Mouse (Mus musculus): ENCODE results near the gene Zscan21. TPM values are rescaled to one million over a fixed set of nuclear protein-coding genes. Genes with fewer than 3 reads are reported as not detected.

Gene Zscan21
- total RNA-seq (2023) = 10 to 100 TPM; 13.3 to 18.2 TPM

DNA sequence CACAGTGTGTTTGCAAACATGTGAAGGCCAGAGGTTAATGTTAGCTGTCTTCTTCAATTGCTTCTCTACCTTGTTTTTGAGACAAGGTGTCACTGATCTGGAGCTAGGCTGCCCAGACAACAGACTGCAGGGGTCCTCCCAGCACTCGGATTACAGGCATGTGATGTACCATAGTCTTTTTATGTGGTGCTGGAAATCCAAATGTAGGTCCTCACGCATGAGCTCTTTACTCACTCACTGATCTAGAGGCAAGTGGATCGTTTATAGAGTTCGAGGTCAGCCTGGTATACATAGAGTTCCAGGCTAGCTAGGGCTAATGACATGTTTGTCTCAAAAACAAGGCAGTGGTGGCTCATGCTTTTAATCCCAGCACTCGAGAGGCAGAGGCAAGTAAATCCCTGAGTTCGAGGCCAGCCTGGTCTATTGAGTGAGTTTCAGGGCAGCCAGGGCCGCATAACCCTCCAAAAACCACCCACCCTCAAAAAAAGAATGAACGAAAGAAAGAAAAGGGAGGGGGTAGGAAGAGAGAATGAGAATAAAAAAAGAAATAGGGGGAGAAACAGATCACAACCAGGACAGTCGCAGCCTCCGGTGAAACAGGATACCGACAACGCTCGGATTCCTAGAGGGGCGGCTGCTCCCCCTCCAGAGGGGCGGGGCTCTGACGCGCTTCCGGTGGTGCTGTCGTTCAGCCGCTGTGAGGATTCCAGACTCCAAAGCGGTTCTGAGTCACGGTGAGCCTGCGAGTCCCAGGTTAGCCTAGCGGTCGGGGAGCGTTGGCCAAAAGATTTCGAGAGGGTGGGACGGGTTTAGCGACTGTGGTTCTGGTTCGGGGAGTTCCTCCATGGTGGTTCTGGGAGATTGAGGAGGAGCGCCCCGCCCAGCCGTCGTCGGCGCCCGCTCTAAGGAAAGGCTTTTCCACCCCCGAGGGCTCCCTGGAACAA is at the start of gene Zscan21:
TSS of gene Zscan21 (plus strand) at position 649 of the 944 bp plus-strand sequence.

DNA sequence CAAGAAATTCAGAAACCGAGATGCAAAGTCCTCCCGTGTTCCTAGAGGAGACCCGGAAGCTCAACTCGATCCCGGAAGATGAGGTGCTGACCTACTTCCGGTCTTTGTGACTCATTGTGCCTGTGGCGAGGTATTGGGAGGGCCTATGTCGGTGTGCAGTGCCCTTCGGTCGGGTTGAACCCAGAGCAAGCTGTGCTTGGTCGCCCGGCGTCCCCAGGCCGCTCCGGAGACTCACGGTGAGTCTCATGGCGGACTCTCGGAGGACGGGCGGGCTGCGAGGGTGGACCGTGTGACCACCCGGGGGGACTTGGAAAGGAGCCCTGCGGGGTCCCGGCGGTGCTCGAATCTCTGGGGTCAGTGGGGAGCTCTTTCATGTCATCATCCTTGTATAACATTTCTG is 31.7 kb upstream of the Zscan21 start, which contains the start of gene Zkscan1:
TSS of gene Zkscan1 (plus strand) at position 89 of the 400 bp plus-strand sequence.

DNA sequence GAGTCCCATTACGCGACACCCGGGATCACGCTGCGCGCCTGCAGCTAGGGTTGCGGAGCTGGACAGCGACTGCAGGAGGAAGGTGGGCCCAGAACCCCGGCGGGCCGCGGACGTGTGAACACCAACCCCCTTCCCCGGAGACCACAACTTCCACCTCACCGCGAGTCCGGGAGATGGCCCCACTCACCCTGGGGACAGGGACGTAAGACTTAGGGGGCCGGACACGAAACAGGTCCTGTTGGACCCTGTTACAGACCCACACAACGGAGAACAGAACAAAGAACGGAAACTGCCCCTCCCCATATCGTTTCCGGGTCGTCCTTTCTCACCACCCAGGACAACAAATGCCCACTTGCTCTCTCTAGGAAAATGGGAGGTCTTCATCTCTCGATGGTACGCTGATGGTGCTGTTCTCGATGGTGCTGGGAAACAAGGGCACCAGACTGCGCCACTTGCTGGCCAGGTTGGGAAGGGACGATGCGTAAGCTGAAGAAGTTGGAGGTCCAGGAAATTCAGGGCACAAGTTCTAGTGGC is 38.8 kb downstream of the Zscan21 start, which contains the start of gene Zfp113:
TSS of gene Zfp113 (minus strand) at position 302 of the 534 bp plus-strand sequence.

DNA sequence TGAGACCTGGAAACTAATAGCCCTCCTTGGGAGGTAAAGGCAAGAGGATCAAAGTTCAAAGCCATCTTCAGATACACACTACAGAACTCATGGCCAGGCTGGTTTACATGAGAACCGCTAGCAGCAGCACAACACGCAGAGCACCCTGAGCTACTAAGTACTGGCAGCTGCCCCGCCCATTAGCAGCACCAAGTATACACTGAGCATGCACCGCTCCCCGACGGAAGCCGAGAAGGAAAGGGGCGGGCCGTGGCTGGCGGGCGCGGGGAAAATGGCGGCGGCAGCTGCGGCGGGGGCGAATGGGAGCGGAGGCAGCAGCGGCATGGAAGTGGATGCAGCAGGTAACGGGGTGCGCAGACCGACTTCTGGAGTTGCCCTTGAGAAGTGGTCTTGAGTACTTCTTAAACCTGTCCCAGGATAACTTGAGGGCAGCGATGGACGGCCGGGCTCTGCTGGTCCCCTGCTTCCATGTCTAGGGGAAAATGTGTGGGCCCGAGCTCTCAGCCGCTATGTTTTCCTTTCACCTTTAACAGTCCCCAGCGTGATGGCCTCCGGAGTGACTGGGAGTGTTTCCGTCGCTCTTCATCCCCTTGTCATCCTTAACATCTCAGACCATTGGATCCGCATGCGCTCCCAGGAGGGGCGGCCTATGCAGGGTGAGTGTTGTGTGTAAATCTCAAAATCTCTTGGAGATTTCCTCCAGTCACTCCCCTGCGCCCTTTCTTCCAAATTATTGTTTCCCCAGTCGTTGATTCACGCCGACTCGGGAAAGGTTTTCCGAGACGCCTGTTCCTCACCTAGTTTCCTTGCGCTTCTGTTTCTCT is 44.4 kb downstream of the Zscan21 start, which contains the start of gene Cops6:
TSS of gene Cops6 (plus strand) at position 230 of the 824 bp plus-strand sequence.

DNA sequence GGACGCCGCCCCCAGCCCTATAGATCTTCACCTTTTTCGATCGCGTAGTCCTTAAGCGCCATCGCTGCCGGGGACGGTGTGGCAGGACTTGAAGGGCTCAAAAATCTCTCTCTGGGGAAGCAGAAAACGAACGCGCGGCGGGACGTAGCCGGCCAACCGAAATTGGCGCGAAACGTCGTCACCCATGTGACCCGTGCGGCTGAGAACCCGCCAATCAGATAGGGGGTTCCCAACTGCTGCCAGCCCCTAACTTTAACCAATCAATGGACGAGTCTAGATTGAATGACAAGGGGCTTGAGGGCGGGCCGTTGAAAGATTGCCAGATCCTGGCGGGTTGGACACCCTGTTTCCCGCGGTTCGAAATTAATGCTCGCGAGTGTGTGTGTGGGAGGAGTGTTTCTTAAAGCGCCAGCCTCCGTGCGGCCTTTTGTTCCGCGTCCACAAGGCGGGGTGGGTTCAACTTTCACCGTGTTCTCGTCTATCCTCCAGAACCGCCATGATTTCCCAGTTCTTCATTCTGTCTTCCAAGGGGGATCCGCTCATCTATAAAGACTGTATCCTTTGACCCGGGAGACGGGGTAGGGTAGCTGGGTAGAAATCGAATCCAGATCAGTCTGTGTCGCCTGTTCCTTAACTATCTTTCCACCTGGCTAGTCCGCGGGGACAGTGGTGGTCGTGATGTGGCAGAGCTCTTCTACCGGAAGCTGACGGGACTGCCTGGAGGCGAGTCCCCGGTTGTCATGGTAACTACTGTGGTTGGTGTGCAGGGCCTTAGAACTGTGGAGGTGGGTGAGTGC is 55.2 kb downstream of the Zscan21 start, which contains the start of the genes Ap4m1 and Mcm7:
TSS of gene Ap4m1 (plus strand) at position 308 of the 797 bp plus-strand sequence.
TSS of gene Mcm7 (minus strand) at position 728 of the 797 bp plus-strand sequence.

Other genes with a start within 250 kb of the Zscan21 start
- 1 to 10 TPM in 1 of 2 experiments, not detected in 1; 2.4 TPM for gene Pilrb2, start 245.1 kb upstream of the Zscan21 start, total RNA-seq (2023)
- gene Cyp3a13, start 195.3 kb upstream of the Zscan21 start, total RNA-seq (2023) = not detected
- gene Gjc3, start 153.8 kb upstream of the Zscan21 start, total RNA-seq (2023) = not detected
- gene Azgp1, start 135.4 kb upstream of the Zscan21 start, total RNA-seq (2023) = not detected
- not detected for gene Smok3a, start 95.6 kb upstream of the Zscan21 start, total RNA-seq (2023)
- not detected for gene Smok3b, start 95.5 kb upstream of the Zscan21 start, total RNA-seq (2023)
- not detected for gene Smok3c, start 63.7 kb upstream of the Zscan21 start, total RNA-seq (2023)
- 10 to 100 TPM; 22.9 to 24.4 TPM for gene Zkscan1, start 31.8 kb upstream of the Zscan21 start, total RNA-seq (2023)
- 10 to 100 TPM in 1 of 2 experiments, 1 to 10 TPM in 1; 9.4 to 10.4 TPM for gene Zfp113, start 38.8 kb downstream of the Zscan21 start, total RNA-seq (2023)
- 10 to 100 TPM; 52.3 to 55.0 TPM for gene Cops6, start 44.2 kb downstream of the Zscan21 start, total RNA-seq (2023)
- gene Ap4m1, start 55.1 kb downstream of the Zscan21 start, total RNA-seq (2023) = 10 to 100 TPM; 28.2 to 28.4 TPM
- 10 to 100 TPM; 76.0 to 81.5 TPM for gene Mcm7, start 55.5 kb downstream of the Zscan21 start, total RNA-seq (2023)
- 10 to 100 TPM; 27.6 to 32.2 TPM for gene Taf6, start 70.5 kb downstream of the Zscan21 start, total RNA-seq (2023)
- gene Cnpy4, start 70.6 kb downstream of the Zscan21 start, total RNA-seq (2023) = 10 to 100 TPM; 16.9 to 17.7 TPM
- 1 to 10 TPM; 1.3 to 2.1 TPM for gene Mblac1, start 77.4 kb downstream of the Zscan21 start, total RNA-seq (2023)
- not detected for gene Nxpe5, start 109.0 kb downstream of the Zscan21 start, total RNA-seq (2023)
- 10 to 100 TPM; 38.1 to 38.9 TPM for gene Lamtor4, start 138.6 kb downstream of the Zscan21 start, total RNA-seq (2023)
- 10 to 100 TPM; 58.2 to 71.8 TPM for gene BC037034, start 147.1 kb downstream of the Zscan21 start, total RNA-seq (2023)
- not detected for gene Gal3st4, start 155.9 kb downstream of the Zscan21 start, total RNA-seq (2023)
- not detected for gene Gm43720, start 163.1 kb downstream of the Zscan21 start, total RNA-seq (2023)
- 1 to 10 TPM; 1.4 to 1.5 TPM for gene Gpc2, start 163.1 kb downstream of the Zscan21 start, total RNA-seq (2023)
- not detected for gene Stag3, start 163.3 kb downstream of the Zscan21 start, total RNA-seq (2023)
- 1 to 10 TPM; 3.6 to 6.8 TPM for gene Pvrig, start 225.1 kb downstream of the Zscan21 start, total RNA-seq (2023)

Measured in T-cell, adult 66 days (primary cell).